Mouse (Mus musculus): ENCODE results near the gene Rnaset2b.
"Not testable (repeated sequence)": the region's sequence is repeated elsewhere in the genome, so short reads cannot be mapped to it uniquely, and the experiment has no call there.

Gene Rnaset2b

DNA sequence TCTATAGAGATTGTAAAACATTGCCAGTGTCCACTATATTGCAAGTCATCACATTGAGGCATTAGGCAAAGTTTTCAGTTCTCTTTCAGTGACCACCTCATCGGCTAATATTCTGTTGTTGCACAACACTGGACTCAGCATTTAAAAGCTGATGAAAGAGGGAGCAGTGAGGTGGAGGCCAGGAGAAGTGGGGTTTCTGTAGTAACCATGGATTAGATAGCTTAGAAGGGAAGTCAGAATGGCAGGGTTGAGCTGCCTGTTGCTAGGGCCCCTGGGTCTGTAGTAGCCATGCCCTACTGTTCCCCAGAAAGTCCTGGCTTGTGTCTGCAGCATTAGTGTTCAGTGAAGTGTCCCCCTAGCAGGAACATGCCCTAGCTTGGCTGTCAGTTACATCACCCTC is 15.7 kb downstream of the Rnaset2b start:
- DNase-seq: not testable (repeated sequence)

DNA sequence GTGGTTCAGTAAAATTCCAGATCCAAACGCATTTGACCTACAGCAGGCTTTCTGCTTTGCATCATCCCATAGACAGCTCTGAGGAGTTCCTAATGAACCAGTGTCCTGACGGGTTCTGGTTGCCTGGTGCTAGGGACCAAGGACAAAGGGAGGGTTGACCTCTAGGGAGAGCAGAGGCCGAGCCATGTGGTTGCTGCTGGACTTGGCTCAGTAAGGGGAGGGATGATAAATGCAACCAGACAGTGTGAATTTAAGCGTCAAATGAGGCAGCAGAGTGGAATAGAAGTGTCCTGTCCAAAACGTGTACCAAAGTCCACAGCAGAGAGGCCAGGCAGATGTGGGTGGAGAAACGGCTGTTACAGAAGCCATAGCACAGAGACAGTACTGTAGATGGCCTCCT is 25.1 kb downstream of the Rnaset2b start:
- not testable (repeated sequence) for DNase-seq

DNA sequence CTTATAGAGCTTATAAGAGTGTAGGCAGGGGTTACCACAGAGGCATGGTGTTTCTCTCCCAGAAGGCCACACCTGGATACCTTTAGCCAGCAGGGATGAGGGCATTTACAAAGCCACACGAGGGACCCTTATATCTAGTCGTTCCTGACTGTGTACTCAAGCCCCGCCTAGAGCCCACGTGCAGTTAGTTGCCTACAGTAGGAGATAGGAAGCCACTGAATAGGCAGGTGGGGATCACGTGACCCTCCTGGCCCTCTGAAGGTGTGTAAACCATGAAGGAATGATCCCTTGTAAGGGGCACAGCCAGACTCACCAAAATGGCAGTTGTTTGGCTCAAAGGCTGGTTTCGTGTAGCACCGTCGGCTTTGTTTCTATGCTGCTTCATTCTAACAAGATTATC is 26.4 kb downstream of the Rnaset2b start:
- DNase-seq: not testable (repeated sequence)

DNA sequence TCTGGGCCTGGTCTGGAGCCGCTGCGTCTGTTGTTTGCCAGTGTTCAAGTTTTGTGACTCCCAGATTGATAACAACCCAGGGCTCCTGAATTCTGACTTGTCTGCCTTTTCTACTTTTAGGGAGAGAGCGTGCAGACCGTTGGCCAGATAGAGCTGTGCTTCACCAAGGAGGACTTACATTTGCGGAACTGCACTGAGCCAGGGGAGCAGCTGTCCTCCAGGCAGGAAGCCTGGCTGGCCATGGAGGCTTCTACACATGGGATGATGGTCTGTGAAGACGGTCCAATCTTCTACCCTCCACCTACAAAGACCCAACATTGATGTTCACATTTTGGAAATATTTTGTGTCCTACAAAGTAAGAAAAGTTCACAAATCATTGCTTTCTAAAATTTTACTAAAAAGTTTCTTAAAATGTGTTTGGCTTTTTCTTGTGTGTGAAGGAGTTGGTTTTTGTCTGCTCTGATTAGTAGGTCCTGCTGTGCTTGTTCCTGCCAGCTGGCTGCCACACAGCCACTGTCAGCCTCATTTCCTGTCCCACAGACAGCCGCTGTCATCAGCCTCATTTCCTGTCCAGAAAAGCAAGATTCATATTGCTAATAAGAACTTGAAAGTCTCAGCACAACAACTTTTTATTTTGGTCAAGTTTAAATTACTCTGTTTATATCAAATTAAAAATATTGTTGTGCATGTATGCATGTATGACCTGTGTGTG is 27.5 kb downstream of the Rnaset2b start:
- not testable (repeated sequence) for DNase-seq

DNA sequence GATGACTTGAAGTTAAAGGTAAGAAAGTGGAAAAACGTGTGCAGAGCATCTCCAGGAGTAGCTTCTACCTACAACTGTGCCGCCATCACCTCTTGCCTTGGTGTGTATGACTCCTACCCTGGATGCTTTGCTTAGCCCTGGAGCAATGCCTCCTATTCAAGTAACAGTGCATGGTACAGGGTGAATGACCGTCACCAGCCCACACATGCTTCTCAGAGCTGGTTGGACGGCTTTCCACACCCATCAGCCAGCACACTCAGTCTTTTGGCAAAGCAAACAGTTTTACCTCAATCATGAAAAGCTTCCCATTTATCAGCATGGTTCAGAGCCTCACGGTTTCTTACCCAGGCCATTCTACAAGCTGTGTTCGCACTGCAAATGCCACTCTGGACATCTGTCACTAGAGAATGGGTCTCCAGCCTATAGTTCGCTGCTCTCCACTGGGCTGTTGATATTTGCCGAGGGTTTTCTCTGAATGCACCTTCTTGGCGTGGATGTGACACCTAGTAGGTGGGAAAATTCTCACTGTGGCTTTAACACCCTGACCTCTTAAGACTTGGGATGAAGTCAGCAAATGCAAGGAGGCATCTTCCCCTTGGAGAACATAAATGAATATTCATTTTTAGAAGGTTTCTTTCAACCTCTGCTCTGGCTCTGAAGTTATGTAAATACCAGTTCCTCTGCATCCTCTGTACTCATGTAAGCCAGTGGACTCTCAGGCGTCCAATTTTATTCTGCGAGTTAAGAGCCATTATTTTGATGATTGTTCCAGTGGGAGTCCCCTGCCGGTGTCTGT is 31.6 kb downstream of the Rnaset2b start:
- DNase-seq: not testable (repeated sequence)

DNA sequence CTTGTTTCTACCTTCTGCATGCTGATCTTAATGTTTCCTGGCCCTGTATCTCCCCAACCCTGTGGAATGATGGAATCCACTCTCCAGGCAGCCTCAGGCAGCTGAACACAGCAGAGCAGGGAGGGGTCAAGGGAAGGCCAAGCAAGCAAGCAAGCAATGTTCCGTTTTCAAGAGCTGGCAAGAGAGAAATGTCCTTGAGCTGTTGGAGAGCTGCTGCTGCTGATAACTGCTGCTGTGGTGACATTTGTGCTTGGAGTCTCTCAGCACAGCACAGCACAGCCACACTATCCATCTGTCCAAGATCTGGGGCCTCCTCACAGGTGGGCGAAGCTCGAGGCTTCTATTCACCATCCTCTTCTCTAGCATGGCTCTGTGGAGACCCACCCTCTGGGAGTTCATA is 33.0 kb downstream of the Rnaset2b start:
- DNase-seq: not testable (repeated sequence)

DNA sequence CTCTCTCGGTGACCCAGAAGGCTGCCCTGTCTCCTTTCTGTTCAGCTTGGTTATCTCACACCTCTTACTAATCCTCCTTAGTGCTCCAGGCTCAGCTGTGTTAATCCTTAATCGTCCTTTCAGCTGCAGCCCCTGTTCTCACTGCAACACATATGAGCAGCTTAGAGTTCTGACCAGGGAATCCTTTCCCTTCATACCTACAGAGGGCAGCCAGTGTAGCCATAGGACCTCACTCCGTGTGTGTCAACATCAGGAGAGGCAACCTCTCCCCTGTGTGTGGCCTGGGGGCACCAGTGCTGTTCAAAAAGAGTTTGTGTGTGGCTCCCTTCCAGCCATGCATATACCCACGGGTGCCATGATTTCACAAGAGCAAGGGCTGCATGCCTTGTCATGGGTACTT is 35.2 kb downstream of the Rnaset2b start:
- DNase-seq: not testable (repeated sequence)

DNA sequence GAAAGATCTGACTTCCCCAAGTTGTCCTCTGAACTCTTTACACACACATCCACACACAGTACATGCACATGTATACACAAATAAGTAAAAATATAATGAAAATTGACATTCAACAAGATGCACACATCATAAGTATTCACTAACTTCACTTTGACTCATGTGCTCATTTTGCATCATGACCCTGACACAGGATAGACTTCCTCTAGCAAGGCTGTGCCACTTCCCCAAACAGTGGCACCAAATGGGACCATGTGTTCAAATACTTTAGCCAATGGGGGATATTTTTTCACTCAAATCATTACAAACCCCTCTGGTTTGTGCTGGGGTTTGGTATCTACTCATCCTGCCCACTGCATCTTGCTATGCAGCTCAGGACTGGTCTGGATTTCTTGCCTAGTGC is 38.5 kb downstream of the Rnaset2b start:
- not testable (repeated sequence) for DNase-seq

DNA sequence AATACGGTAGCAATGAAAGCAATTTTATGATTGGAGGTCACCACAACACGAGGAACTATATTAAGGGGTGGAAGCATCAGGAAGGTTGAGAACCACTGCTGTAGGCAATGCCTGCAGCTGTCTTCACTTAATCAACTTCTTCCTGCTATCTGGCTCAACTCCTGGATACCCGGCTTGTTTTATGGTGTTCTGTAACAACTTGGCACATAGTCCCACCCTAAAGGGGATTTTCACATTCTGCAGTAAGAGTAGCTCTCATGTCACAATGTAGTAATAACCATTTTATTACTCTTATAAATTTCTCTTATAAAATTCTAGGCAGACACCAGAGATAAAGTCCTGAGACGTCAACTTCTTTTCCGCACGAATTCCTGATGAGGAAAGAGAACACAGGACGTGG is 39.0 kb downstream of the Rnaset2b start:
- not testable (repeated sequence) for DNase-seq

DNA sequence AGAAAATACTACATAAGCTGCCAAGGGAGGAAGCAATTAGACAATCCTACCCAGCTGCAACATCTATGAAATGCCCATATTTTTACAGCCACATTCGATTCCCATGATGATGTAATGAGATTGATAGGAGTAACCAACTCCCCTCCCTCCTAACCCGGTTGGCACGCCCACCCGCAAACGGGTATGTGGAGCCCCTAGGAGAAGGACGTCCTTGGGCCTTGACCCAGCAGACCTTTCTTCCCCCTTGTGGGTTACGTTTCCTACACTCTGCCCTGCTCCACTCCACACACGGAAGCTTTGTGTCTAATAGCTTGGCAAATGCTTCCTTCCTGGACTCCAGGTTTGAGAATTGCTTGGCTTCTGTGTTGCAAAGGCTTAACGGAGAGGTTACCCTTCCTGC is 39.5 kb downstream of the Rnaset2b start:
- DNase-seq: not testable (repeated sequence)

DNA sequence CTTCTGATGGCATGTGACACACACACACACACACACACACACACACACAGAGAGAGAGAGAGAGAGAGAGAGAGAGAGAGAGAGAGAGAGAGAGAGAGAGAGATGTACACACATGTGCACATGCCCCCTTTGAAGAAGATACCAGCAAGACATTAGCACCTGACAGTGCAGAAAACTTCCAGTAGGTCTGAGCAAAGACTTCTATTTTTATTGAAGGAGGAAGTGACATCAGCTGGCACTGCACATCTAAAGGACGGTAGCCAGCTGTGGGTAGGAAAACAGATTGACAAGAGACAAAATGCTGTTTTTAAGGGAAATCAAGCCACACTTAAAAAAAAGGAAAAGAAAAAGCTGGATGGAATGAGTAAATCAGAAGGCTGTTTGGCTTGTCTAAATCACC is 43.8 kb downstream of the Rnaset2b start:
- not testable (repeated sequence) for DNase-seq

DNA sequence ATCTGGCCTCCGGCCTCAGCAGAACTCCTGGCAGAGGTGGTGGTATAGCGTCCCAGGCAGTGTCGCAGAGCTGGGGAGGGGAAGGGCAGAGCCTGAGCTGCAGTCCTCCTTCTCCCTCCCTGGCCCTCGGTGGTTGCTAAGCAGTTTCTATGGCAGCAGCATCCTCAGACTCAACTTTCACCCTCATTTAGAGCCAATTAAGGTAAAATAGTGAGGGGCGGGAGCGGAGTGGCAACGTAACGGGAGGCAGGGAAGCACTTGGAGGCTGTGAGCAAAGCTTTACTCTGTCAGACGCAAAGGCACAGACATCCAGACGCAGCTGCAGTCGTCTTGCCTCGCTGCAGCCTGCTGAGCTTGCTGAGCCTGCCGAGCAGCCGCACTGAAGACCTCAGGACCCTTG is 54.8 kb downstream of the Rnaset2b start, which contains the start of gene Gm1604a:
Gene Gm1604a (plus strand): TSS at position 312 of the 400 bp plus-strand sequence.
- not testable (repeated sequence) for DNase-seq

DNA sequence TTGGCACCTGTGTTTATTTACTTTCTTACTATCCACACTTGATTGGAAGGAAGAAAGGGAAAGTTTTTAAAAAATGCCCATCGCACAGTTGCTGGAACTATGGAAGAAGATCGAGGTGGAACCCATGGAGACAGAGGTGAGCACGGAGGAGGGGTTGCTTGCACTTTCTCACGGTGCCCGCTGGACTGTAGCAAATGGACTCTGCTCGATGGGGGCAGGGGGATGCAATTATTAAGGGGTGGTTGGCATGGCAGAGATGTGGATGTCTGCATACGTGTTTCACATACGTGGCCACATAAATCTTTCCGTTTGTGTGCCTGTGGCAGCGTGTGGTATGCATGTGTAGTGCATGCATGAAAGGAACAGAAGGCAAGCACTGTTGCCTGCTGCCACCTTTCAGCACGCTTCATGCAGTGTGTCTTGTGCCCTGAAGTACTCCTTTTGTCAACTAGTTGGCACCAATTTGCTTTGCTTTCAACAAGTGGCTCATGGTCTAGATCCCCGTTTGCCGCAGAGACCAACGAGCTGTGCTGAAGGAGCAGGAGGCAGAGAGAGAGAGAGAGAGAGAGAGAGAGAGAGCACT is 55.4 kb downstream of the Rnaset2b start:
- not testable (repeated sequence) for DNase-seq

DNA sequence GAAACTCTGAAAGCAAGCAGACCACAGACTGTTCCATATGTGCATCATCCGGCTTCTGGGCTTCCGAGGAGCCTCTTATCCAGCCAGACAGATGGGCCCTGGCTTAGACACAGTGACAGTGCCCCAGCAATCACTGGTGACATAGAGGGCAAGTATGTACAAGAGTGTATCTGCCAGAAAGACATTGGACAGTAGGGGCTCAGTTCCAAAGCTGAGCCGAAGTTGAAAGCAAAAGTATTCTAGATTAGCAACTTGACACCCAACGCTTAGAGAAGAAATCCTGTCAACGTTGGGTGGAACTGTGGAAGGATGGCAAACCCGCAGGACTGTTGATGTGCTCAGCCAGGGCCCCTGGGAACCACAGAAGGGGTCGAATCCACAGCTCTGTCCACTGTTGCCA is 59.8 kb downstream of the Rnaset2b start:
- DNase-seq: not testable (repeated sequence)

DNA sequence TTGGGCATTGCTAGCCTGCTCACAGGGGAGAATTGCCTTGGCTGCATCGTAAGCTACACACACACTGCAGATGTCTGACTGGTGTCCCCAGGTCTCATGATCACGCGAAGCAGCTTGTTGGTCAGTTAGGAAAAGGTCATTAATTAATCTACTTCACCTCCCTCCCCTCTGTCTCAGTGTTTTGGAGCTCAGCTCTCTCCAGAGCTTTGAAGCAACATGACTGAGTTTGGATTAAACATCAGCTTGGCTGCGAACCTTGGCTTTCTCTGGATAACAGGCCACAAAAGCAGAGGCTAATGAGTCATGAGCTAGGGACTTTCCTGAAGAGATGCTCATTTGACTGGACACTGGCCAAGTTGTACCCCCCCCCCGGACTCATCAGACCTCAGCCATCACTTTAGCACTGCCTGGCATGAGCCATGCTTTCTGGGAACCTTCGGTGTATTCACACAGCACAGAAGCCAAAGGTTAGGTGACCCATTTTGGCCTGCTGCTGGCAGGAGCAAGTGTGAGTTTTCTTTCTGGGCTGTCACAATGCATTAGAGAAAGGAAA is 60.3 kb downstream of the Rnaset2b start:
- not testable (repeated sequence) for DNase-seq

DNA sequence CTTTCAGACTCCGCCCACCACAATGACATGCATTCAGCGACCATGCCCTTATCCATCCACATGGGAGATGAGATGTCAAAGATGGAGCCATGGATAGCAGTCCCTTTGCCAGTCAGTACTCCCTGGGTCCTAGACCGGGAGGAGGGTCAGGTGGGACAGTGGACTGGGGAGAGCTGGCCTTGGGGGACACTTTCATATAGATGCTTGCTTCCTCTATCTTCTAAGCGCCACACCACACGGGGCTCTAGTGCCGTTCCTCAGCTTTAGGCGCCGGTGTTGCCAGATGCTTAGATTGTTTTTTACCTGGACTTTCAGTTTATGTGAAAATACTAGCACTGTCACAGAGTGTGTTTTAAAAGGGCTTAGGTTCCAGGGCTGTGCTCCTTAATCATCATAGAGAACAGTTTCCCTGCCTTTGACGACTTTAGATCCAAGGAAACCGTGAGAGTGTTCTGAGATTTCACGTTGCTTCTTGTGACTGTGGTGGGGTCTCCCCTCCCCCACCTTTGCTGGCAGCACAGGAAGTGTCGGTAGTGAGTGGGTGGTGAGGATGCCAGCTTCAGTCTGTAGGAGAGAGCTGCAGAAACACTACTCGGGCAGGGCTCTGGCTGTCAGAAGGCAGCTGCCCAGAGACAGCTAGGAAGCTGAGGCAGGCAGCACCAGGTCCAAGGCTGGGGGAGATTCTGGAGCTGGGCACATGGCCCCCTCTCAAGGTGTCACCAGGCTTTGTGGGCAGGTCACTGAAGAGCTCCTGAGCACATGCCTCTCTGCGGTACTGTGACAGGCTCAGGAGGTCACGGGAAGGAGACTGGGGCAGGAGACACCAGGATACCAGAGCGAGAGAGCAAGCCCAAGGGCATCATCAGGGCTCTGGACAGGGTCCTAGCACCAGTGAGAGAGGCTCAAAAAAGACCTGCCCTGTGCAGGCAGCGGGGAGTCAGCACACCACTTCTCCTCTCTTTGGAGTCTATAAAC is 63.0 kb downstream of the Rnaset2b start:
- DNase-seq: not testable (repeated sequence)

All from cerebellum, adult 11 months (tissue).